Mouse (Mus musculus): Measurements from ENCODE around the gene AF366264.
"Not testable (repeated sequence)": the region's sequence is repeated elsewhere in the genome, so short reads cannot be mapped to it uniquely, and the experiment has no call there.

AF366264 gene

GRCm38 (mm10) chr8:13838289-13838688, at the start of gene AF366264:
AF366264 (minus strand) TSS chr8:13838389.
- DNase-seq: not testable (repeated sequence)

DNA sequence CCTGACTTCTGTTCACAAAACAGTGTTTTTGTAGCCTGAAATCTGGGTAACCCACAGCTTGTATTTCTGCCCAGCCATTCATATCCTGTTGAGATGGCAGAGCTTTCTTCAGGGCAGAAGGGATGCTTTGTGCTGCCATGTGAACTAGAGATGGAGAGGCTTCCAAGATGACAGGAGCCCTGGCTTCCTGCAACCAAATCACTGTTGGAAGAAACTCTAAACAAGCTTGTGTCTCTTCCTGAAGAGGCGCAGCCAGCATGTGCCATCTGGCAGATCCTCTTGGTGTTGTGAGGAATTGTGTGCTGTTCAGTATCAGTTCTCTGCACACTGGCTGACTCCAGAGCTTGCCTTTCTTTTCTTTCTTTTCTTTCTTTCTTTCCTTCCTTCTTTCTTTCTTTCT, 5.1 kb upstream of the AF366264 start:
- not testable (repeated sequence) for DNase-seq

DNA sequence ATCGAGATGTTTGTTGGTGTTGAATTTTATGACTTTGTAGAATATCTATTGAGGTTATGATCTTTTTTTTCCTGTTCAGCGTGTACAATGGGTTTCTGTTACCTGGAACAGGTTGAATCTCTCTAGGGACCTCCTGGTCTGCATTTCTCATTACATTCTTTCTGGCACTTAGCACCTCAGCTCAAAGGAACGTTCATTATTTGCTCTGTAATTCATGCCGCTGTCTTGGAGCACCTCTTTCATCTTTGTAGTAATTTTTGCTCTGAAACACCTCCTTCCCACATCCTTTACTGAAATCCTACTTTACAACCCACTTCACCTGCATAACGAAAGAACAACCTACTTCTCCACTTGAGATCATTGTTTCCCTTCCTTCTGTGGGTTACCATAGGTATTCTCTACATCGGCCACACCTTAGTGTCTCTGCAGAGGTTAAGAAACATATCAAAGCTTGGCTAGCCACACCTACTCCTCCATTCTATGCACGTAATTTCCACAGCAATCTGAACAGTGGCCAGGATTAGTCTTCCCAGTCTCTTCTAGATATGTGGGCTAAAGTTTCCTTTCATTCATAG, 9.5 kb downstream of the AF366264 start:
- DNase-seq: peak in 1 of 2 experiments; percentile 3

DNA sequence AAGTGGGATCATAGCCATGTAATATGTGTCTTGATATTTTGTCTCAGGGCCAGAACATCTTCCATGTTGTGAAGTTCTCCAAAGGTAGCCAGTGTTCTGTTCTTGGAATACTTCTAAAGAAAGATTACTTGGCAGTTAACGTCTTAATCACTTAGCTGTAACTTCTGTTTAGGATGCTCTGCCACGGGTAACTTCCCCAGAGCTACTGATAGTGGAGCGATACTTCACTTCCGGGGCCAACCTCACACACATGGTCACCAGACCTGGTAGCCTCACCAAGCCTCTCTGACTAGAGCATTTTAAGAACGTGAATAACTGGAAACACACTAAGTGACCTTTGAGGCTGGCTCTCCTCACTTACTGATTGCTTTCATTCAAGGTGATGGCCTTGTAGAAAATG, 38.6 kb downstream of the AF366264 start:
- DNase-seq: no peak

DNA sequence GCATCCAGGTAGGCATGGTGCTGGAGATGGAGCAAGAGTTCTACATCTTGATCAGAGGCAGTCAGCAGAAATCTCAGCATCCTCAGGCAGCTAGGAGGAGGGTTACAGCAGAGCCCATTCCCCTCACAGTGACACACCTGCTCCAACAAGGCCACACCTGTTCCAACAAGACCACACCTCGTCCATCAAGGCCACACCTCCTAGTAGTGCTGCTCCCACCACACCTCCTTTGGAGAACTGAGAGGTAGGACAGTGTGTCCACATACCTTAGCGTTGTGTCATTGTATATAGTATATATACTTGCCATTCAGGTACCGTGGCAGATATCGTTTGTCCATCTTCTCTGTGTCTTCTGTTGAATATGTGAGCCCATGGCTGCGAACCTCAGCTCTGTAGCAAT, 40.5 kb downstream of the AF366264 start:
- DNase-seq: no peak

GRCm38 (mm10) chr8:13793746-13794101, 44.5 kb downstream of the AF366264 start:
- DNase-seq: no peak

DNA sequence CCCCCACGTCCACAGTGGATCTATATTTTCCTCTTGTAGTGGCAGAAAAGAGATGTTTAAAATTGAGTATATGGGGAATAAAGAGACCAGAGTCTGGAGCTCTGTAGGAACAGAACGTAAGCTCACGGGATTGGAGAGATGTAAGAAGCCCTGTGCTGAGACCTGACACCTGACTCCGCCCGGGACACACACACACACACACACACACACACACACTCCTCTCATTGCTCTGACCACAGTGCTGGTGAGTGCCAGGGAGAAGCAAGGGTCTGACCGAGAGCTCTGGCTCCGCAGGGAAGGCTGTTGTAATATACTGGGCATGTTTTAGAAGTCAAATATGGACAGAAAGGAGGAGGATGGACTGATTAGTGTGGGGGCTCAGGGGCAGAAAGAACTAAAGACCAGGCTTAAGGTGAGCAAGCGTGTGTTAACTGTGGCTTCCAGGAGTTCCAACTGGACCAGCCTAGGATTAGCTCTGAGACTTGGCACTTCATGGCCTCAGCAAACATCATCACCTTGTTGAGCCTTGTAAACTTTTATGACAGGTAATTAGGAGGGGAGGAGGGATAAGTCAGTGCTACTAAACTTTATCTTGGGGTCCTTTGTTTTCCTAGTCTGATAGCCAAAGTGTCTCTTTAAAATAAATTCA, 45.0 kb downstream of the AF366264 start:
- DNase-seq: no peak

DNA sequence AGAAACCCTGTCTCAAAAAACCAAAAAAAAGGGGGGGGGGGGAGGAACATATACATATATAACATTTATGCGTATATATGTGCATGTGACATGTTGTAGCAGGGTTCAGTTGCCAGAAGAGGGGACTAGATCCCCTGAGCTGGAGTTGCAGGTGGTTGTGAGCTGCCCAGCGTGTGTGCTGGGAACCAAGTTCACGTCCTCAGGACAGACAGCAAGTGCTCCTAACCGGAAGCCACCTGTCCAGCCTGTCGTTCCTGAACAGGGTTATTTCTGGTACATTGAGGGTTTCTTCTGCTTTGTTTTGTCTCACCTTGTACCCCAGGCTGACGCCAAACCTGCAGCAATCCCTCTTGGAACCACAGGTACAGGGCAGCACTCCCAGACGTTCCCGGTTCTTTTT, 48.6 kb downstream of the AF366264 start:
- DNase-seq: no peak

DNA sequence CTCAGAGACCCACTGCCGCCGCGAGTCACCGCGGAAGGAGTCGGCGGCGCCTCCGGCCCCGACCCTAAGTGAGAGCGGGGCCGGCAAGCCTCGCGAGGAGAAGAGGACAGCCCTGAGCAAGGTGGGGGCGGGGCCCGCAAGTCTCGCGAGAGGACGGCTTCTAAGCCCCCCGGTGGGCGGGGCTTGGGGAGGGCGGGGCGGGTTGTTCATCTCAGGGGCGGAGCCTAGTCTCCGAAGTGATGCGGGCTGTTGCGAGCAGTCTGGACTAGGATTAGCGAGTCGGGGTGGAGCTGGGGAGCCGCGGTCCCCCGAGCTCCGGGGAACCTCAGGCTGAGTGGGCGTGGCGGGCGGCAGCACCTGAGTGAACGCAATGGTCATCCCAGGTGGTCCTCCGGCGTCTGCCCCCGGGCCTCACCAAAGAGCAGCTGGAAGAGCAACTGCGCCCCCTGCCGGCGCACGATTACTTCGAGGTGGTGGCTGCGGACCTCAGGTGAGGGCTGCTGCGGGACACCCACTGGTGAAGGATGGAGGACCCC, 52.4 kb downstream of the AF366264 start:
- peak; percentile 93 to 94 for DNase-seq

GRCm38 (mm10) chr8:13785250-13785763, 52.9 kb downstream of the AF366264 start, which contains the start of gene Upf3a:
Upf3a (plus strand) TSS chr8:13785615.
- peak; percentile 91 to 94 for DNase-seq
